Mouse (Mus musculus) thymus, adult 18-20 months (tissue): ENCODE results near the gene Efcab7.

Experiments used
- DNase-seq, 2 experiments: peaks; one replicate each; pipeline ENCODE4 v3.0.0; 2022; ENCODE audit warnings: mixed read lengths in 2 of 2

The Efcab7 gene

GRCm38 (mm10) chr4:99829094-99830073, at the start of gene Efcab7:
Efcab7 (plus strand) TSS chr4:99829198.
- peak; percentile 56 to 70 for DNase-seq

GRCm38 (mm10) chr4:99792365-99792764, 36.6 kb upstream of the Efcab7 start:
- DNase-seq = no peak

GRCm38 (mm10) chr4:99816697-99817460, 12.1 kb upstream of the Efcab7 start:
- DNase-seq = no peak

GRCm38 (mm10) chr4:99828337-99828736, 661 bp upstream of the Efcab7 start:
- DNase-seq = no peak

GRCm38 (mm10) chr4:99828739-99829093, 282 bp upstream of the Efcab7 start:
- no peak for DNase-seq

- no peak for DNase-seq
Measured at GRCm38 (mm10) chr4:99881882-99882281, 52.9 kb downstream of the Efcab7 start.

GRCm38 (mm10) chr4:99882405-99882804, 53.4 kb downstream of the Efcab7 start:
- DNase-seq = no peak

- DNase-seq = no peak
Measured at GRCm38 (mm10) chr4:99913894-99914451, 85.0 kb downstream of the Efcab7 start.

- DNase-seq = no peak
Measured at GRCm38 (mm10) chr4:99926380-99926779, 97.4 kb downstream of the Efcab7 start.

GRCm38 (mm10) chr4:99928521-99928920, 99.5 kb downstream of the Efcab7 start:
- DNase-seq = no peak

GRCm38 (mm10) chr4:99929149-99929612, 100.2 kb downstream of the Efcab7 start, which contains the start of gene Pgm1:
Pgm1 (plus strand) TSS chr4:99929414.
- peak; percentile 61 to 65 for DNase-seq

GRCm38 (mm10) chr4:99929613-99930517, 100.9 kb downstream of the Efcab7 start, which contains the start of gene Itgb3bp:
Itgb3bp (minus strand) TSS chr4:99929813.
- peak; percentile 42 to 50 for DNase-seq

- DNase-seq = no peak
Measured at GRCm38 (mm10) chr4:99930518-99931239, 101.7 kb downstream of the Efcab7 start.

GRCm38 (mm10) chr4:99931240-99931580, 102.2 kb downstream of the Efcab7 start:
- DNase-seq = no peak

- no peak for DNase-seq
Measured at GRCm38 (mm10) chr4:99931807-99932206, 102.8 kb downstream of the Efcab7 start.

- DNase-seq = no peak
Measured at GRCm38 (mm10) chr4:99934859-99935258, 105.9 kb downstream of the Efcab7 start.

GRCm38 (mm10) chr4:99936278-99936677, 107.3 kb downstream of the Efcab7 start:
- DNase-seq = no peak

GRCm38 (mm10) chr4:99939711-99940505, 110.9 kb downstream of the Efcab7 start:
- no peak for DNase-seq

GRCm38 (mm10) chr4:99941655-99942414, 112.8 kb downstream of the Efcab7 start:
- no peak for DNase-seq

GRCm38 (mm10) chr4:99944606-99945005, 115.6 kb downstream of the Efcab7 start:
- no peak for DNase-seq
